Mouse (Mus musculus): ENCODE results near the gene Coq4. TPM values are rescaled to one million over a fixed set of nuclear protein-coding genes. Genes with fewer than 3 reads are reported as not detected.

The Coq4 gene
- polyA plus RNA-seq (2012): 173 and 218 TPM in 2 replicates

- no peak for TF ChIP-seq GATA1 (IDR thresholded peaks at IDR 0.05; ENCODE audit: low read length)
Measured at GRCm38 (mm10) chr2:29787104-29787917, at the start of gene Coq4. TSS of gene Coq4 (plus strand) at chr2:29787493.

DNA sequence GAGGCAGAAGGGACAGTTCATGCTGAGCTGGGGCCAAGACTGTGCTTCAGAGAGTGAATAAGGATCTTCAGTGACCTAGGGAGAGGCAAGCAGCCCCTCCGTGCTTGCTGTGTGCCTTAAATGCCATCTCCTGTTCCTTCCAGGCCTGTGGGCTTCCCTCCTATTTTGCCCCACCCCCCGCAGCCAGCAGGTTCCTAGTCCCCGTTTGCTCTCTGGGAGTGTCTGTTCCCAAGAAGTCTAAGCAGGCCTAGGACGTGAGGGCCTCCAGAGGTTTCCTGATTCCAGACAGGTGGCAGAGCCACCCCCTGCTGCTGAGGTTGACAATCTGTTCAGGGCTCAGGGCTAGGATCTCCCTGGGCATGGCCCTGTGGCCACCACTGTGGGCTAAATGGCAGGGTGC, 48.5 kb upstream of the Coq4 start:
- TF ChIP-seq GATA1 (IDR thresholded peaks at IDR 0.05; ENCODE audit: low read length): no peak

- TF ChIP-seq GATA1 (IDR thresholded peaks at IDR 0.05; ENCODE audit: low read length): no peak
Measured at GRCm38 (mm10) chr2:29739368-29739767, 47.9 kb upstream of the Coq4 start.

- TF ChIP-seq GATA1 (IDR thresholded peaks at IDR 0.05; ENCODE audit: low read length): no peak
Measured at GRCm38 (mm10) chr2:29741207-29741606, 46.1 kb upstream of the Coq4 start.

- TF ChIP-seq GATA1 (IDR thresholded peaks at IDR 0.05; ENCODE audit: low read length): no peak
Measured at GRCm38 (mm10) chr2:29744256-29744655, 43.0 kb upstream of the Coq4 start.

DNA sequence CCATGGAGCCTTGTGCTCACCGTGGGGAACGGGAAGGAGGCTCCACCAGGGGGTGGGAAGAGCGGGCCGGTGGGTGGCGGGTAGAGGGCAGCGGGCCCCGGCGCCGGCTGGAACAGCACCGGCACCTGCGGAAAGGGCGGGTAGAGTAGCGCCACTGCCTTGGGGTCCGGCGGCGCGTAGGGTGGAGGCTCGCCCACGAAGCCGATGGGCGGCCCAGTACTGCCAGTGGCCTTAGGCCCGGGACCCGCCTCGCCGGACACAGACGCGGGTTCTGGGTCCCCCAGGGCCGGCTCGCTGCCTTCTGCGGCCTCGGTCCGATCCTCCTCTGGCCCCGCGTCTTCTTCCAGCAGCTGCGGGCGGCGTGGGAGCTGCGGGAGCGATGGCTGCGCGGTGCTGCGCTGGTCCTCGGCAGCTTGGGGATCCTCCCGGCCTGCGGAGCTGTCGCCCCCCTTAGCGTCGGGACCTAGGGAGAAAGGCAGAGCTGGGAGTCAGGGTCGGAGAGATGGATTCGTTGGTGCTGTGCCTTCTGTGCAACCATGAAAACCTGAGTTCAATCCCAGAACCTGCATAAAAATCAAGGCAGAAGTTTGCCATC, 40.0 kb upstream of the Coq4 start:
- no peak for TF ChIP-seq GATA1 (IDR thresholded peaks at IDR 0.05; ENCODE audit: low read length)

GRCm38 (mm10) chr2:29747852-29748251, 39.4 kb upstream of the Coq4 start:
- TF ChIP-seq GATA1 (IDR thresholded peaks at IDR 0.05; ENCODE audit: low read length): no peak

DNA sequence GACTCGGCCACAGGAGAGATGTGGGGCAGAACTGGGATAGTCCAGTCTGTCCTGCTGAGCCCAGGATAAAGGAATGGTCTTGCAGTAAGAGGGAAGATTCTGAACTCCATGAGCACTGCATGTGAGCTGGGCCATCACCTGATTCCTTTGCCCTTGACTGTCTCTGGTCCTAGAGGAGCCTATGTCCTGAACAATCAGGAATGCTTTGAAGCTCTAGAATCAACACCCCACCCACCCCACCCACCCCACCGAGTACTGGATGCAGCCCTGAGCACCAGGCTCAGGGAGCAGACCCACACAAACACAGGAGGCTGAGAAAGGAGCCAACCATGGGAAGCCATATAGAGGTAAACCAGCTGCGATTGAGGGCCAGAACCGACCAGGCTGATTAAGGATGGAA, 38.8 kb upstream of the Coq4 start:
- no peak for TF ChIP-seq GATA1 (IDR thresholded peaks at IDR 0.05; ENCODE audit: low read length)

DNA sequence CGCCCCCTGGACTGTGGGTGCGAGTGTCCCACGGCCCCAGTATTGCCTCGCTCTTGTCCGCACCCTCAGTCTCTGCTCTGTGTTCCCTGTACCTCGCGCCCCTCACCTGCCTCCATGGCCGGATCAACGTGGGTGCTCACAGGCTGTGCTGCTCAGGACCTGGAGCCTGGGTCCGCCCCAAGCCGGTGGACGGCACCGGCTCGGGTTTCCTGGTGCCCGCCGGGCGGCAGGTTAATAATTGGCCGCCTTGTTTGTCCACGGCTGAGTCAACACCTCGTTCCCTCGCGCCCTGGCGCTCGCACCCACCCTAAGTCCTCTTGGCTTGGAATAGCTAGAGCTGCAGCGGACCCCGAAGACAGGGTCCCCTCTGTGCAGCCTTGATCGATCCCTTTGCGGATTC, 35.8 kb upstream of the Coq4 start, which contains the start of gene Gm13420:
Gene Gm13420, minus strand, starts transcription at position 189 of the 400 bp plus-strand sequence.
- no peak for TF ChIP-seq GATA1 (IDR thresholded peaks at IDR 0.05; ENCODE audit: low read length)

GRCm38 (mm10) chr2:29752397-29752796, 34.9 kb upstream of the Coq4 start:
- no peak for TF ChIP-seq GATA1 (IDR thresholded peaks at IDR 0.05; ENCODE audit: low read length)

DNA sequence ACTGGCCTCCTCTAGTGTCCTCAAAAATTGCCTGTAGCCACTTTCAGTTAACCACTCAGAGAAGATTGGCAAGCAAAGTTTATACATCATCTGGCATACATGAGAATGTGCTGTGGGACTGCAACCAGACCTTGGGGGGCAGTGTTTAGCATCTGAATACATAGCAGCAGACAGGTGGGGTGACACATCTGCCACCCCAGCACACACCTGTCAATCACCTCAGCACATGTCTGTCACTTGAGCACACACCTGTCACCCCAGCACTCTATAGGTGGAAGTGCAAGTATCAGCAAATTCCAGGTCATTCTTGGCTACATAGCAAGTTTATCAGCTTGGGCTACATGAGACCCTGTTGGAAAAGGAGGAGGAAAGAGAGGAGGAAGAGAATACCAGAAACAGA, 31.6 kb upstream of the Coq4 start:
- no peak for TF ChIP-seq GATA1 (IDR thresholded peaks at IDR 0.05; ENCODE audit: low read length)

- no peak for TF ChIP-seq GATA1 (IDR thresholded peaks at IDR 0.05; ENCODE audit: low read length)
Measured at GRCm38 (mm10) chr2:29764831-29765230, 22.5 kb upstream of the Coq4 start.

DNA sequence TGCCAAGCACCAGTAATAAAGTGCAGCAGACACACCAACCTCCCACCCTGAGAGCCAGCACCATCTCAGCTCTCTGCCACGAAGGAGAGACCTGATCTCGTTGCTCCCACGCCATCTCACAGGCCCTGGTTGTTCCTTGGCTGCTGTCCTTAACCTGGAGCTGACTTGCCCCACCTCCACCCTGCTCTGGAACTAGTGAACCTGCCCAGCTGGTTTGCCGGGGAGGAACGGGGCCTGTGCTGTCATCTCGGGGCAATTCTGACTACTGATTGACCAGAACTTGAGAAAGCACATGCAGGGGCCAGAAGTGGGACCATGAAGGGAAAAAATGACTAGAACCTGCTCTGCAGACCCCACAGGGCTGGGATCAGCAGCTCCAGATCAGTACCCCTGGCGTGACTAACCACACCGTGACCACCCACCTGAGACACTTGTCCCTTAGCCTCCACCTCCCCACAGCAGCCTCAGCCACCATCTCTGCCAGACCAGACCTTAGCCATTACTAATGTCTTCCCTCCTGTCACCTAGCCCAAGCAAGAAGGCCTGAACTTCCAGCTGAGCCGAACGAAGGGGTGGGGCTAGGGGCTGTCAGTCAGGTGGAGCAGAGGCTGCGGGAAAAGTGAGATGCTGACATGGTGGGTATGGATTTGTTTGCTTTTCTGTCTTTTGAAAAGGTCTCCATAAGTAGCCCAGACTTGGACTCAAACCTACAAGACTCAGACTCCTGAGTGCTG, 19.1 kb upstream of the Coq4 start:
- TF ChIP-seq GATA1 (IDR thresholded peaks at IDR 0.05; ENCODE audit: low read length): no peak

DNA sequence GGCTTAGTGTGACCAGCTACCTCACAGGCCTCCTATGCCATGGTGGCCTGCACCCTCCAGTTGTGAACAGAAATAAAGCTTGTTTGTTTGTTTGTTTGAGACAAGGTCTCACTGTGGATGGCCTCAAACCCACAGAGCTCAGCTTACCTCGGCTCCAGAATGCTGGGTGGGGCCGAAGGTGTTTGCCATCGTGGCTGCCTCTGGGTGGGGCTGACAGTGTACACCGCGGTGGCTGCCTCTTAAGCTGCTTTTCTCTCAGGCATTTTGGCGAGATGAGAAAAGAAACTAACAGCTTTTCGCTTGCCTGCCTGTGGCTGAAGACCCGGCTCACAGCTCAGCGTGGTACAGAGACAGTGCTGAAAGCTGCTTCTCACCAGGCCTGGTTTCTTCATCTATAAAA, 18.4 kb upstream of the Coq4 start:
- TF ChIP-seq GATA1 (IDR thresholded peaks at IDR 0.05; ENCODE audit: low read length): no peak

GRCm38 (mm10) chr2:29770162-29770561, 17.1 kb upstream of the Coq4 start:
- no peak for TF ChIP-seq GATA1 (IDR thresholded peaks at IDR 0.05; ENCODE audit: low read length)

Data from G1E-ER4 (cell line).